Mouse (Mus musculus): ENCODE data around the gene Zfp568.

GRCm38 (mm10) chr7:29983690-29984380, at the start of gene Zfp568:
- TF ChIP-seq CTCF (conservative IDR thresholded peaks at IDR 0.05; ENCODE audit: low read length): no peak
- no peak for TF ChIP-seq NANOG (IDR thresholded peaks at IDR 0.05; ENCODE audit: borderline replicate concordance, low read length)

Data from E14TG2a.4 (cell line).